Mouse (Mus musculus): ENCODE measurements around the gene Rxfp2.

- TF ChIP-seq POLR2A (IDR thresholded peaks at IDR 0.05; ENCODE audit: insufficient read length, low read depth): no peak
- no peak for TF ChIP-seq MAX (IDR thresholded peaks at IDR 0.05; ENCODE audit: low read depth)
- TF ChIP-seq USF1 (IDR thresholded peaks at IDR 0.05; ENCODE audit: low read depth): no peak
- no peak for TF ChIP-seq TCF12 (IDR thresholded peaks at IDR 0.05; ENCODE audit: insufficient read depth, poor library complexity, severe bottlenecking)
- no peak for TF ChIP-seq E2F4 (IDR thresholded peaks at IDR 0.05; ENCODE audit: insufficient read depth)
- TF ChIP-seq MYOG (IDR thresholded peaks at IDR 0.05; ENCODE audit: control insufficient read depth in 1 of 3, insufficient read depth in 1 of 3, insufficient read length in 2 of 3, low read depth in 2 of 3): no peak
These were observed 37.6 kb downstream of the Rxfp2 start for GRCm38 (mm10) chr5:150056056-150056455.

All from myocyte (in vitro differentiated cells).